Mouse (Mus musculus) MEL (cell line): ENCODE data around the gene Arnt2. TPM values are rescaled to one million over a fixed set of nuclear protein-coding genes. Genes with fewer than 3 reads are reported as not detected.

ENCODE experiments used
- DNase-seq: peaks from one replicate; pipeline ENCODE4 v3.0.0; 2011; ENCODE audit warnings: low read depth, low spot score
- H3K27ac ChIP-seq: 2 replicates; pipeline ENCODE4 v1.5.1; 2012; ENCODE audit warnings: low read depth, mild to moderate bottlenecking, control low read depth, low read length, moderate library complexity; ENCODE audit not compliant: control insufficient read depth
- H3K27me3 ChIP-seq, 2 experiments: fragments of 150-350 bp in 1 of 2; sonication (generic) in 1 of 2; 2 replicates each; pipeline ENCODE4 v1.6.1; 2012; ENCODE audit warnings: low read length in 2 of 2, mild to moderate bottlenecking in 2 of 2, improper control_type of control experiment in 1 of 2, moderate library complexity in 1 of 2; ENCODE audit not compliant: insufficient read depth in 2 of 2, control insufficient read depth in 1 of 2
- H3K36me3 ChIP-seq, 2 experiments: 2 replicates each; pipeline ENCODE4 v1.6.1; 2012 to 2014; ENCODE audit warnings: low read length in 2 of 2, improper control_type of control experiment in 1 of 2, inconsistent platforms in 1 of 2, mild to moderate bottlenecking in 1 of 2; ENCODE audit not compliant: insufficient read depth in 2 of 2, control insufficient read depth in 1 of 2
- H3K4me1 ChIP-seq, 2 experiments: fragments of 150-350 bp in 1 of 2; sonication (generic) in 1 of 2; 2 replicates each; pipeline ENCODE4 v1.6.1; 2012; ENCODE audit warnings: low read length in 2 of 2, improper control_type of control experiment in 1 of 2, mild to moderate bottlenecking in 1 of 2; ENCODE audit not compliant: insufficient read depth in 2 of 2, control insufficient read depth in 1 of 2
- H3K4me3 ChIP-seq, 2 experiments: fragments of 150-350 bp in 1 of 2; sonication (generic) in 1 of 2; 2 replicates each; pipeline ENCODE4 v1.5.1; 2012; ENCODE audit warnings: low read depth in 2 of 2, low read length in 2 of 2, mild to moderate bottlenecking in 2 of 2, moderate library complexity in 2 of 2, control low read depth in 1 of 2, improper control_type of control experiment in 1 of 2; ENCODE audit not compliant: control insufficient read depth in 1 of 2, insufficient read depth in 1 of 2
- H3K79me2 ChIP-seq: 2 replicates; pipeline ENCODE4 v1.6.1; 2012; ENCODE audit warnings: mild to moderate bottlenecking, low read length, moderate library complexity; ENCODE audit not compliant: control insufficient read depth, poor library complexity, insufficient read depth
- H3K9ac ChIP-seq: 2 replicates; pipeline ENCODE4 v1.6.1; 2012; ENCODE audit warnings: low read depth, mild to moderate bottlenecking, control low read depth, low read length, moderate library complexity; ENCODE audit not compliant: control insufficient read depth, poor library complexity, severe bottlenecking
- H3K9me3 ChIP-seq: fragments of 150-350 bp; sonication (generic); replicated peaks from 2 replicates; pipeline ENCODE4 v1.6.1; 2012; ENCODE audit warnings: mild to moderate bottlenecking, low read length, improper control_type of control experiment, moderate library complexity; ENCODE audit not compliant: insufficient read depth
- CHD2 ChIP-seq: IDR thresholded peaks from 2 replicates; pipeline ENCODE4 v1.6.1; 2011; ENCODE audit warnings: low read length, improper control_type of control experiment
- CTCF ChIP-seq, 3 experiments: IDR thresholded peaks in 2 of 3; conservative IDR thresholded peaks in 1 of 3; 2 replicates each; pipeline ENCODE4 v1.5.1; 2011 to 2012; ENCODE audit warnings: low read length in 3 of 3, low read depth in 2 of 3, mild to moderate bottlenecking in 2 of 3, improper control_type of control experiment in 1 of 3, inconsistent platforms in 1 of 3, mixed read lengths in 1 of 3, moderate library complexity in 1 of 3; ENCODE audit not compliant: control insufficient read depth in 1 of 3, insufficient read depth in 1 of 3, poor library complexity in 1 of 3, severe bottlenecking in 1 of 3
- ETS1 ChIP-seq: IDR thresholded peaks from 2 replicates; pipeline ENCODE4 v1.6.1; 2012; ENCODE audit warnings: low read depth, mild to moderate bottlenecking, inconsistent platforms, low read length, improper control_type of control experiment, moderate library complexity
- GABPA ChIP-seq: IDR thresholded peaks from 2 replicates; pipeline ENCODE4 v1.6.1; 2012; ENCODE audit warnings: low read depth, mild to moderate bottlenecking, inconsistent platforms, low read length, improper control_type of control experiment, moderate library complexity
- HCFC1 ChIP-seq: IDR thresholded peaks from 2 replicates; pipeline ENCODE4 v1.6.1; 2012; ENCODE audit warnings: low read depth, mild to moderate bottlenecking, inconsistent platforms, low read length, improper control_type of control experiment, moderate library complexity
- JUND ChIP-seq: IDR thresholded peaks from 2 replicates; pipeline ENCODE4 v1.6.1; 2011; ENCODE audit warnings: low read depth, mild to moderate bottlenecking, improper control_type of control experiment, low read length
- KAT2A ChIP-seq: conservative IDR thresholded peaks from 2 replicates; pipeline ENCODE4 v1.6.1; 2012; ENCODE audit warnings: low read depth, low read length, improper control_type of control experiment, inconsistent platforms
- MAFK ChIP-seq: IDR thresholded peaks from 2 replicates; pipeline ENCODE4 v1.6.1; 2011; ENCODE audit warnings: low read depth, mild to moderate bottlenecking, low read length, improper control_type of control experiment, borderline replicate concordance
- MAZ ChIP-seq: IDR thresholded peaks from 2 replicates; pipeline ENCODE4 v1.6.1; 2012; ENCODE audit warnings: low read depth, mild to moderate bottlenecking, inconsistent platforms, low read length, improper control_type of control experiment
- MEF2A ChIP-seq: IDR thresholded peaks from 2 replicates; pipeline ENCODE4 v1.6.1; 2014; ENCODE audit warnings: low read depth, mild to moderate bottlenecking, inconsistent platforms, low read length, improper control_type of control experiment; ENCODE audit not compliant: poor library complexity, insufficient replicate concordance, severe bottlenecking; ENCODE audit errors: extremely low read depth
- MXI1 ChIP-seq: IDR thresholded peaks from 2 replicates; pipeline ENCODE4 v1.6.1; 2011; ENCODE audit warnings: mild to moderate bottlenecking, low read depth, low read length, improper control_type of control experiment
- MYC ChIP-seq: IDR thresholded peaks from 2 replicates; pipeline ENCODE4 v1.6.1; 2011; ENCODE audit warnings: low read depth, mild to moderate bottlenecking, low read length, improper control_type of control experiment, moderate library complexity
- NRF1 ChIP-seq: IDR thresholded peaks from 2 replicates; pipeline ENCODE4 v1.6.1; 2014; ENCODE audit warnings: low read depth, mild to moderate bottlenecking, inconsistent platforms, low read length, improper control_type of control experiment, moderate library complexity; ENCODE audit not compliant: poor library complexity, insufficient read depth, severe bottlenecking
- POLR2AphosphoS5 ChIP-seq: IDR thresholded peaks from 2 replicates; pipeline ENCODE4 v1.6.1; 2012; ENCODE audit warnings: low read depth, borderline replicate concordance, mild to moderate bottlenecking, inconsistent platforms, low read length, moderate library complexity, mixed read lengths
- SIN3A ChIP-seq: IDR thresholded peaks from 2 replicates; pipeline ENCODE4 v1.6.1; 2012; ENCODE audit warnings: low read length, improper control_type of control experiment, inconsistent platforms
- TBP ChIP-seq: IDR thresholded peaks from 2 replicates; pipeline ENCODE4 v1.8.0; 2011; ENCODE audit warnings: low read depth, low read length, improper control_type of control experiment
- UBTF ChIP-seq: IDR thresholded peaks from 2 replicates; pipeline ENCODE4 v1.6.1; 2012; ENCODE audit warnings: low read depth, mild to moderate bottlenecking, inconsistent platforms, low read length, improper control_type of control experiment, moderate library complexity, borderline replicate concordance; ENCODE audit not compliant: insufficient read depth
- USF1 ChIP-seq: IDR thresholded peaks from 2 replicates; pipeline ENCODE4 v1.6.1; 2014; ENCODE audit warnings: low read depth, mild to moderate bottlenecking, inconsistent platforms, low read length, improper control_type of control experiment, moderate library complexity
- ZNF384 ChIP-seq: IDR thresholded peaks from 2 replicates; pipeline ENCODE4 v1.6.1; 2012; ENCODE audit warnings: low read depth, mild to moderate bottlenecking, inconsistent platforms, low read length, improper control_type of control experiment
- polyA plus RNA-seq, 2 experiments: library from polyadenylated mRNA; stranded (reverse) in 1 of 2; unstranded in 1 of 2; fragments of >175 nt in 1 of 2; fragments of >200 nt in 1 of 2; gene quantifications; 2 replicates each; pipeline versions ENCODE4 v1.2.1 to v1.2.4; 2012; ENCODE audit warnings: low replicate concordance in 2 of 2, low read depth in 1 of 2; ENCODE audit not compliant: insufficient read length in 2 of 2, insufficient read depth in 1 of 2, missing spikeins in 1 of 2
- total RNA-seq: library from RNA; depleted of rRNA; stranded (reverse); fragments of 300-350 nt; gene quantifications from 2 replicates; pipeline ENCODE4 v1.2.3, GENCODE M21; 2012

The Arnt2 gene
- total and polyA plus RNA-seq, 3 experiments: not detected

DNA sequence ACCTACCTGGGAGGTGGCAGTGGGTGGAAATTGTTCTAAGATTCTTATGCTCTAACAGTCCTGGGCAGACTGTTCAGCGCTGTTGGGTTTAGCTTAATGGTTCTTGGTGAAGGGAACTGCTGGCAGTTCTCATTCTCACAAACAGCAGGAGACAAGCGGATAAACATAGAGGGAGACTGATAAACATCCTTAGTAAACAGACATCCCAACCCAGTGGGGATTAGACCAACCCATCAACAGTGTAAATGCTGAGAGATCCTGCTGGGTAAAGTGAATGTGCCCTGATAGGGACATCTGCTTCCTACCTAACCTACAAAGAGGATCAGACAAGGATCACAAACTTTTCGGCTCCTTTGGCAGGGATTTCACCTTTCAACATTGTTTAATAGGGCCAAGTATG lies 155.7 kb downstream of the Arnt2 start:
- H3K27me3 ChIP-seq: no peaks in the 10 kb centered on the region
- H3K4me1 ChIP-seq: no peaks in the 10 kb centered on the region
- no peak overlapping the region for H3K9ac ChIP-seq
- TF ChIP-seq KAT2A: no peak
- no peak for TF ChIP-seq GABPA
- TF ChIP-seq CTCF (IDR thresholded peaks at IDR 0.05 in 2 of 3, conservative IDR thresholded peaks at IDR 0.05 in 1 of 3; ENCODE audit: control insufficient read depth in 1 of 3, insufficient read depth in 1 of 3, low read depth in 2 of 3, low read length in 3 of 3, poor library complexity in 1 of 3, severe bottlenecking in 1 of 3): no peak
- TF ChIP-seq ZNF384: no peak
- no peak for TF ChIP-seq POLR2AphosphoS5
- no peak for TF ChIP-seq MEF2A
- TF ChIP-seq HCFC1: no peak
- no peak for TF ChIP-seq MXI1
- no peak for TF ChIP-seq MAFK
- H3K79me2 ChIP-seq: no peaks in the 10 kb centered on the region
- H3K27ac ChIP-seq: no peak overlapping the region
- no peaks in the 10 kb centered on the region for H3K36me3 ChIP-seq
- H3K4me3 ChIP-seq: no peak overlapping the region
- no peaks in the 10 kb centered on the region for H3K9me3 ChIP-seq
- no peak for DNase-seq

DNA sequence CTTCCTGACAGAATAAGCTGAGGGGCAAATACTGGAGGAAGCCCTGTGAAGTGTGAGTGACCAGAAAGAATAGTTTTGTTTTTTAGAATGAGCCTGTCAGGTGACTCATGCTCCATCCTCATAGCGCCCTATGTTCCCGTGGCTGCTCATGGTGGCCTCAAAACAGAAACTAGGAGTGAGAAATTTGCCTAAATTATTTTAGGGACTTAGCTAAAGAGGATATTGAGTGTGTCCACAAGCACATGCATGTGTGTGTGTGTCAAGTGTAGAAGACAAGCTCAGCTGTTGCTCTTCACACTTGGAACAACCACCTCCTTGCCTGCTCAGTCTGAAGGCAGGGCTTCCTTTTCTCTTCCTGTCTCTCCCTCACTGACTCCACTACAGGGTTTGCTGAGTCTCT lies 158.3 kb downstream of the Arnt2 start:
- TF ChIP-seq JUND: no peak
- TF ChIP-seq SIN3A: no peak
- Histone ChIP-seq H3K4me1 (no peaks in the 10 kb centered on the region), H3K27ac (no peak overlapping the region), H3K4me3 (no peak overlapping the region), H3K27me3 (no peaks in the 10 kb centered on the region), H3K79me2 (no peaks in the 10 kb centered on the region), H3K36me3 (no peaks in the 10 kb centered on the region), H3K9ac (no peak overlapping the region), H3K9me3 (no peaks in the 10 kb centered on the region)
- DNase-seq: no peak

DNA sequence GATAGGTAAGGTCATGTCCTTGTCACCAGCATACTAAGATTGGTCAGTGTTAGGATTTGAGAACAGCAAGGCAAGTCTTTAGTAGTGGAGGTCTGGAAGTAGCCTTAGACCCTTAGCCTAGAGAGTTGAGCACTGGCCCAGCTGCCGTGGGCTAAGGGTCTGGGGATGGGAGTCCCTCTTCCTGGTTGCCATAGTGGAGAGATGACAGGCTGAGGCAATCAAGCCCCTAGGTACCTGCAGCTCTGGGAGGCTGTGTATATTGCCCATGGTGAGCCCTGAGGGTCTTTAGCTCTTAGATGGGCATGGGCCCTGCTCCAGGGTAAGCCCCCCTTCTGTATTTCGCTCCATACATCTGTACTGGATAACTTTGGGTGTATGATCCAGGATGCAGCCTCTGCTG lies 159.2 kb downstream of the Arnt2 start:
- Histone ChIP-seq H3K27ac (no peak overlapping the region), H3K27me3 (no peaks in the 10 kb centered on the region), H3K36me3 (no peaks in the 10 kb centered on the region), H3K4me1 (no peaks in the 10 kb centered on the region), H3K9me3 (no peaks in the 10 kb centered on the region), H3K4me3 (no peak overlapping the region), H3K79me2 (no peaks in the 10 kb centered on the region), H3K9ac (no peak overlapping the region)
- DNase-seq: no peak
- TF ChIP-seq USF1 (no peak), MYC (no peak), MEF2A (no peak), NRF1 (no peak), ETS1 (no peak), MAZ (no peak), CHD2 (no peak), TBP (no peak), POLR2AphosphoS5 (no peak), HCFC1 (no peak), UBTF (no peak)
